Mouse (Mus musculus): ENCODE results near the gene Zfp652. TPM values are rescaled to one million over a fixed set of nuclear protein-coding genes. Genes with fewer than 3 reads are reported as not detected.
"Not testable (repeated sequence)": the region's sequence is repeated elsewhere in the genome, so short reads cannot be mapped to it uniquely, and the experiment has no call there.

The Zfp652 gene
- polyA plus RNA-seq (2015; fragmentation: Nextera tagmentation; extraction: Ambion mirVana): 14.8 and 17.1 TPM in 2 replicates

GRCm38 (mm10) chr11:95712563-95713224 is at the start of gene Zfp652:
Gene Zfp652, plus strand, starts transcription at chr11:95712673.
- Histone ChIP-seq H3K27ac (peak within 1 kb of the TSS; percentile 98), H3K4me1 (replicated peaks; ENCODE audit: insufficient read depth, low read length) (no peaks in the 10 kb centered on the region; the same call in 1 of the 2 replicates), H3K36me3 (ENCODE audit: insufficient read depth, low read length) (no peaks in the 10 kb centered on the region), H3K4me3 (replicated peaks; ENCODE audit: low read depth, low read length) (peak within 1 kb of the TSS; percentile 86), H3K4me2 (ENCODE audit: low read length) (peak within 1 kb of the TSS; percentile 72), H3K27me3 (ENCODE audit: insufficient read depth, low read length) (no peaks in the 10 kb centered on the region), H3K9ac (ENCODE audit: low read depth, low read length) (peak within 1 kb of the TSS; percentile 98), H3K9me3 (replicated peaks; ENCODE audit: low read length) (no peaks in the 10 kb centered on the region)
- 0% methylated on average over 37 of the region's 103 CpGs for WGBS
- DNase-seq (ENCODE audit: low spot score) (peak; percentile 89), ATAC-seq (replicated peaks; ENCODE audit: low FRiP score, low read depth) (peak; percentile 90)
- TF ChIP-seq CTCF (IDR thresholded peaks at IDR 0.05; ENCODE audit: low read depth): no peak

GRCm38 (mm10) chr11:95666529-95667149 is 45.8 kb upstream of the Zfp652 start, which contains the start of gene Phb:
Gene Phb, plus strand, starts transcription at chr11:95666957.
- no peaks in the 10 kb centered on the region for H3K9me3 ChIP-seq (replicated peaks; ENCODE audit: low read length)
- TF ChIP-seq CTCF (IDR thresholded peaks at IDR 0.05; ENCODE audit: low read depth): peak; percentile 35; the same call in 1 of the 2 replicates
- peak within 1 kb of the TSS; percentile 77 for H3K4me2 ChIP-seq (ENCODE audit: low read length)
- peaks cover 22% of the 10 kb centered on the region for H3K36me3 ChIP-seq (ENCODE audit: insufficient read depth, low read length)
- WGBS: under 1% methylated on average over 25 of the region's 25 CpGs
- peak within 1 kb of the TSS; percentile 85 for H3K27ac ChIP-seq
- ATAC-seq (replicated peaks; ENCODE audit: low FRiP score, low read depth) (peak; percentile 92), DNase-seq (ENCODE audit: low spot score) (peak; percentile 100)
- H3K4me3 ChIP-seq (replicated peaks; ENCODE audit: low read depth, low read length): peak within 1 kb of the TSS; percentile 55
- no peaks in the 10 kb centered on the region for H3K4me1 ChIP-seq (replicated peaks; ENCODE audit: insufficient read depth, low read length)
- H3K9ac ChIP-seq (ENCODE audit: low read depth, low read length): peak within 1 kb of the TSS; percentile 54
- no peaks in the 10 kb centered on the region for H3K27me3 ChIP-seq (ENCODE audit: insufficient read depth, low read length)

GRCm38 (mm10) chr11:95667177-95667576 is 45.3 kb upstream of the Zfp652 start:
- Histone ChIP-seq H3K9ac (ENCODE audit: low read depth, low read length) (peak overlapping the region; percentile 54), H3K4me3 (replicated peaks; ENCODE audit: low read depth, low read length) (peak overlapping the region; percentile 55), H3K9me3 (replicated peaks; ENCODE audit: low read length) (no peaks in the 10 kb centered on the region), H3K4me2 (ENCODE audit: low read length) (peak overlapping the region; percentile 77), H3K27ac (peak overlapping the region; percentile 85), H3K27me3 (ENCODE audit: insufficient read depth, low read length) (no peaks in the 10 kb centered on the region), H3K4me1 (replicated peaks; ENCODE audit: insufficient read depth, low read length) (no peaks in the 10 kb centered on the region), H3K36me3 (ENCODE audit: insufficient read depth, low read length) (peaks cover 27% of the 10 kb centered on the region)
- no peak for TF ChIP-seq CTCF (IDR thresholded peaks at IDR 0.05; ENCODE audit: low read depth)
- ATAC-seq (replicated peaks; ENCODE audit: low FRiP score, low read depth) (peak; percentile 58), DNase-seq (ENCODE audit: low spot score) (no peak)
- WGBS: 1% methylated on average over 10 of the region's 11 CpGs

DNA sequence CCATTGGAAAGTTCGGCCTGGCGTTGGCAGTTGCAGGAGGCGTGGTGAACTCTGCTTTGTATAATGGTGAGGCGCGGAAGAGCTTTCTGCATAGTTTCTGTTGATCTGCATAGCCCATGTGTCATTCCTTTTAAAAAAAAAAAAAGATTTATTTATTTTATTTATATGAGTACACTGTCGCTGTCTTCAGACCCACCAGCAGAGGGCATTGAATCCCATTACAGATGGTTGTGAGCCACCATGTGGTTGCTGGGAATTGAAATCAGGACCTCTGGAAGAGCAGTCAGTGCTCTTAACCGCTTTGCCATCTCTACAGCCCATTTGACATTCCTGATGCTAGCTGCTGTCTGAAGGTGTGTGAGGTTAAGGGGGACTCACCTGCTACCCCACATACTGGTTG is 44.4 kb upstream of the Zfp652 start:
- not testable (repeated sequence) for H3K9me3 ChIP-seq (replicated peaks; ENCODE audit: low read length); DNase-seq (ENCODE audit: low spot score); H3K4me1 ChIP-seq (replicated peaks; ENCODE audit: insufficient read depth, low read length); ATAC-seq (replicated peaks; ENCODE audit: low FRiP score, low read depth); H3K9ac ChIP-seq (ENCODE audit: low read depth, low read length); H3K27me3 ChIP-seq (ENCODE audit: insufficient read depth, low read length)
- peak; percentile 55 for TF ChIP-seq CTCF (IDR thresholded peaks at IDR 0.05; ENCODE audit: low read depth)
- 91% methylated on average over 7 of the region's 7 CpGs for WGBS
- Histone ChIP-seq H3K4me3 (replicated peaks; ENCODE audit: low read depth, low read length) (peak overlapping the region; percentile 55; the same call in 1 of the 2 replicates), H3K27ac (peak overlapping the region; percentile 85; the same call in 1 of the 2 replicates), H3K36me3 (ENCODE audit: insufficient read depth, low read length) (peaks cover 31% of the 10 kb centered on the region), H3K4me2 (ENCODE audit: low read length) (peak overlapping the region; percentile 77; the same call in 1 of the 2 replicates)

DNA sequence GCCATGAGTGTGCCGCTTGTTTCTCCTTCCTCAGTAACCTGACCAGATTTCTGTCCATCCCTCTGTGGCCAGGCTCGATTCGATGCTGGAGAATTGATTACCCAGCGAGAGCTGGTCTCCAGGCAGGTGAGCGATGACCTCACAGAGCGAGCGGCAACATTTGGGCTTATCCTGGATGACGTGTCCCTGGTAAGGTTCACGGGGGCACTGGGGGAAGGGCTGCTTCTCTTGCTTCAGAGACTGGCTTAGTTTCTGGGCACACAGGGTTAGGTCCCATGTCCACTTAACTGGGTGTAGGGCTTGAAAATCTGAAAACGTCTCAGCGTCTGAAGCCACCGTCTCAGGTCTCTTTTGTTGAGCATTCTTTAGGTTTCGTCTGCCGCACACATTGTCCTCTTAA is 37.0 kb upstream of the Zfp652 start:
- ATAC-seq (replicated peaks; ENCODE audit: low FRiP score, low read depth) (no peak; the same call in 1 of the 2 replicates), DNase-seq (ENCODE audit: low spot score) (no peak)
- no peaks in the 10 kb centered on the region for H3K9me3 ChIP-seq (replicated peaks; ENCODE audit: low read length)
- no peak overlapping the region for H3K27ac ChIP-seq
- H3K4me1 ChIP-seq (replicated peaks; ENCODE audit: insufficient read depth, low read length): no peaks in the 10 kb centered on the region
- no peak for TF ChIP-seq CTCF (IDR thresholded peaks at IDR 0.05; ENCODE audit: low read depth)
- peaks cover 66% of the 10 kb centered on the region for H3K36me3 ChIP-seq (ENCODE audit: insufficient read depth, low read length)
- H3K4me2 ChIP-seq (ENCODE audit: low read length): no peak overlapping the region
- no peak overlapping the region for H3K4me3 ChIP-seq (replicated peaks; ENCODE audit: low read depth, low read length)
- 79% methylated on average over 14 of the region's 14 CpGs for WGBS
- H3K27me3 ChIP-seq (ENCODE audit: insufficient read depth, low read length): no peaks in the 10 kb centered on the region
- no peak overlapping the region for H3K9ac ChIP-seq (ENCODE audit: low read depth, low read length)

- 12% methylated on average over 6 of the region's 6 CpGs for WGBS
- no peaks in the 10 kb centered on the region for H3K27me3 ChIP-seq (ENCODE audit: insufficient read depth, low read length)
- ATAC-seq (replicated peaks; ENCODE audit: low FRiP score, low read depth) (no peak), DNase-seq (ENCODE audit: low spot score) (peak; percentile 88)
- no peak overlapping the region for H3K4me3 ChIP-seq (replicated peaks; ENCODE audit: low read depth, low read length)
- no peaks in the 10 kb centered on the region for H3K9me3 ChIP-seq (replicated peaks; ENCODE audit: low read length)
- peak overlapping the region; percentile 23; the same call in 1 of the 2 replicates for H3K9ac ChIP-seq (ENCODE audit: low read depth, low read length)
- no peak overlapping the region for H3K4me2 ChIP-seq (ENCODE audit: low read length)
- peaks cover 69% of the 10 kb centered on the region for H3K36me3 ChIP-seq (ENCODE audit: insufficient read depth, low read length)
- no peaks in the 10 kb centered on the region for H3K4me1 ChIP-seq (replicated peaks; ENCODE audit: insufficient read depth, low read length)
- H3K27ac ChIP-seq: no peak overlapping the region
- peak; percentile 78 for TF ChIP-seq CTCF (IDR thresholded peaks at IDR 0.05; ENCODE audit: low read depth)
Measured at GRCm38 (mm10) chr11:95676307-95676706, 36.2 kb upstream of the Zfp652 start.

Measured in kidney, postnatal 0 days (tissue).